Mouse (Mus musculus) large intestine, adult 2 months (tissue): ENCODE measurements around the gene Dazap2. TPM values are rescaled to one million over a fixed set of nuclear protein-coding genes. Genes with fewer than 3 reads are reported as not detected.

Source experiments
- DNase-seq: peaks from one replicate; pipeline ENCODE4 v3.0.0-alpha.2; 2012; ENCODE audit warnings: low read depth, low spot score
- WGBS: fragments of 180-500 bp; shearing (Covaris S2); methylation state at CpG from one replicate; pipeline ENCODE4 v1.1.7; 2018; 5-methylcytosine and 5-hydroxymethylcytosine counted together
- polyA plus RNA-seq: library from polyadenylated mRNA; depleted of rRNA; stranded (reverse); fragments of >200 nt; gene quantifications from 2 replicates; pipeline ENCODE4 v1.2.3, GENCODE M21; 2012; rRNA removed

Gene Dazap2
- polyA plus RNA-seq, 1 experiment: 646 TPM

DNA sequence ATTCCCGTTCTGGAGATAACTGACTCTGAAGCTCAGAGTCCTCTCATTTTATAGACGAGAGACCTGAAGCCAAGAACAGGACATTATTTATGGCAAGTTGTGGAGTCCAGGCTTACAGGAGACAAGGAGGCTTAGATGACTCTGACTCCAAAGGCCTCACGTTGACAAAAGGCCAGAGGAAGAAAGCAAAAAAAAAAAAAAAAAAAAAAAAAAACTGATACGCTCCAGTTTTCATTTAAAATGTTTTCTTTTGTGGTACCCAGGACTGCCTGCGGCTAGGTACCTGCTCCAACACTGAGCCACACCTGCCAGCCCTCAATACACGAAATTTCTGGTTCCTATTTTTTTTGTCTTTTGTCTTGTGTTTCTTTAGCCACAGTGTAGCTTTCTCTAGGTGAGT lies 52.3 kb downstream of the Dazap2 start:
- no peak for DNase-seq
- 17% methylated on average over 6 of the region's 6 CpGs for WGBS

DNA sequence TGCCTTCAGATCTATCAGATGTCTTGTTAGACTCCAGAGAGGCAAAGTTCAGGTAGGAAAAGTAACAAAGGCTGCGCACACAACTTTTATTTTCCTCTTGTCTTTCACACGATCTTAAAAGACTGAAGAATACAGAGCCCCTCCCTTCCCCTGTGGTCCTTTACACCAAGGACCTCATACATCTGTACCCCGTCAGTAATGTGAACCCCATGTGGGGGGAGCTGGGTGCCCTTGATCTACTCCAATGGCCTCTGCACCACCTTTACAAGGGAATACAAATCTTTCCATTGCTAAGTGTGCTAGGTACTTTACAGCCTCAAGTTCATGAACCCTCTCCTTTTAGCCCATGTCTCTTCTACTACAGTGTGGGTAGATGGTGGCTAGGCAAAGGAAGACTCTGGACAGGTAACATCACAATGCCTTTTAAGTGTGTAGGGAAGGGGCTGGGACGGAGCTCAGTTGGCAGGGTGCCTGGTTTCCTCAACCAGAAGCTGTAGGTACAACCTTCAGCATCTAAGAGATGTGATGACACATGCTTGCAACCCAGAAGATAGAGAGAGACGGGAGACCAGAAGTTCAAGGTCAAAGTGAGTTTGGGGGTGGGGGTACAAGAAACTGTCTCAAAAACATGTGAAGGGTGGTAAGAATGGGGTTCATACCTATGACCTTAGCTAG lies 52.9 kb downstream of the Dazap2 start:
- 55% methylated on average over 5 of the region's 5 CpGs for WGBS
- DNase-seq: no peak

DNA sequence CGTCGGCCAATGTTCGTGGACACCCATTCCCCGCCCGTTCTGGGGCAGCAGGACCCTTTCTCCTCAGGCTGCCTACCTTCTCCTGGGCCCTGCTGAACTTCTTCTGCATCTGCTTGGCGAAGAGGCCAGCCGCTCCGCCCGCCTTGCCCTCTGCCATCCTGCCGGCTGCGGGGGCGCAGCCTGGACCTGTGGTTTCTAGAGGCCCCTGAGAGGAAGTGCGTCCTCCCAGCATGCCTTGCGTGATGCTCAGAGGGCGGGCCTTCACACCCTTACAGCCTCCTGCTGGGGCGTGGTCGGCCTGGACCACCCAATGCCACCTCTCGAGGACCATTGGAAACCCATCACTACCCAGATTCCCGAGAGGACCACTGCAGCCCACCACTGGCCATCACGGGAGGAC lies 54.2 kb downstream of the Dazap2 start, which contains the start of gene Bin2:
Gene Bin2 (minus strand): TSS at position 217 of the 400 bp plus-strand sequence.
- 77% methylated on average over 20 of the region's 20 CpGs for WGBS
- no peak for DNase-seq

DNA sequence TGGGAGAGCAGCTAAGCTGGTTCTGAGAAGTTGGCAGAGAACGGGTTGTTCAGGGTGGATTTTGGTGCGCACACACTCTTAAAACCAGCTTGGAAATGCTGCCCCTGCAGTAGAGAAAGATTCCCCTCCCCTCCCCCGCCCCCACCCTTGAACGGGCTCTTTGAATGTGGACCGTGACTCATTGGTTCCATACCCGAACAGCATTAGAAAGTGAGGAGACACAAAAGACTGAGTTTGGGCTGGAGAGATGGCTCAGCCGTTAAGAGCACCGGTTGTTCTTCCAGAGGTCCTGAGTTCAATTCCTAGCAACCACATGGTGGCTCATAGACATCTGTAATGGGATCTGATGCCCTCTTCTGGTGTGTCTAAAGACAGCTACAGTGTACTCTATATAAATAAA lies 54.9 kb downstream of the Dazap2 start:
- 82% methylated on average over 8 of the region's 8 CpGs for WGBS
- no peak for DNase-seq

Other genes with a start within 250 kb of the Dazap2 start
- 0.07 and 0.18 TPM in 2 replicates for gene Gm5475, start 193.2 kb upstream of the Dazap2 start, polyA plus RNA-seq
- gene Slc11a2, start 190.3 kb upstream of the Dazap2 start, polyA plus RNA-seq: 42.1 and 56.1 TPM in 2 replicates
- 30.1 and 36.7 TPM in 2 replicates for gene Letmd1, start 146.3 kb upstream of the Dazap2 start, polyA plus RNA-seq
- 1.3 and 1.4 TPM in 2 replicates for gene Csrnp2, start 119.9 kb upstream of the Dazap2 start, polyA plus RNA-seq
- 3.4 and 4.0 TPM in 2 replicates for gene Tfcp2, start 63.3 kb upstream of the Dazap2 start, polyA plus RNA-seq
- gene Pou6f1, start 15.4 kb upstream of the Dazap2 start, polyA plus RNA-seq: 4.0 and 6.0 TPM in 2 replicates
- gene Smagp, start 21.6 kb downstream of the Dazap2 start, polyA plus RNA-seq: 191 and 206 TPM in 2 replicates
- gene Bin2, start 54.2 kb downstream of the Dazap2 start, polyA plus RNA-seq: 4.5 and 9.9 TPM in 2 replicates
- gene Cela1, start 72.6 kb downstream of the Dazap2 start, polyA plus RNA-seq: 13.7 and 21.9 TPM in 2 replicates
- gene Galnt6, start 114.0 kb downstream of the Dazap2 start, polyA plus RNA-seq: 48.3 and 70.0 TPM in 2 replicates
- gene Slc4a8, start 146.4 kb downstream of the Dazap2 start, polyA plus RNA-seq: 1.2 and 1.8 TPM in 2 replicates